Mouse (Mus musculus): ENCODE results near the gene Pdxk.
"Not testable (repeated sequence)": the region's sequence is repeated elsewhere in the genome, so short reads cannot be mapped to it uniquely, and the experiment has no call there.

The Pdxk gene

GRCm38 (mm10) chr10:78464792-78465207, at the start of gene Pdxk:
Gene Pdxk, minus strand, starts transcription at chr10:78464975.
- DNase-seq = peak; percentile 97

GRCm38 (mm10) chr10:78502986-78503733, 38.4 kb upstream of the Pdxk start:
- no peak for DNase-seq

- peak; percentile 69 for DNase-seq
These were observed 22.8 kb upstream of the Pdxk start for GRCm38 (mm10) chr10:78487431-78488086.

- DNase-seq = no peak
These were observed 22.1 kb upstream of the Pdxk start for GRCm38 (mm10) chr10:78486871-78487270.

- not testable (repeated sequence) for DNase-seq
These were observed 20.6 kb upstream of the Pdxk start for GRCm38 (mm10) chr10:78485369-78485768.

GRCm38 (mm10) chr10:78481928-78482499, 17.2 kb upstream of the Pdxk start:
- peak; percentile 32 for DNase-seq

- no peak for DNase-seq
These were observed 16.5 kb upstream of the Pdxk start for GRCm38 (mm10) chr10:78480954-78481927.

GRCm38 (mm10) chr10:78476821-78477220, 12.0 kb upstream of the Pdxk start:
- DNase-seq = no peak

- DNase-seq = no peak
These were observed 10.0 kb upstream of the Pdxk start for GRCm38 (mm10) chr10:78474759-78475158.

GRCm38 (mm10) chr10:78473434-78473833, 8.7 kb upstream of the Pdxk start:
- no peak for DNase-seq

GRCm38 (mm10) chr10:78472046-78472445, 7.3 kb upstream of the Pdxk start:
- DNase-seq = no peak

- DNase-seq = peak; percentile 58
These were observed 6.0 kb upstream of the Pdxk start for GRCm38 (mm10) chr10:78470582-78471313.

GRCm38 (mm10) chr10:78467761-78468310, 3.1 kb upstream of the Pdxk start:
- DNase-seq = no peak

GRCm38 (mm10) chr10:78466647-78467046, 1.9 kb upstream of the Pdxk start:
- DNase-seq = no peak

GRCm38 (mm10) chr10:78465472-78465871, 697 bp upstream of the Pdxk start:
- DNase-seq = no peak

- no peak for DNase-seq
These were observed 479 bp downstream of the Pdxk start for GRCm38 (mm10) chr10:78464201-78464791.

- DNase-seq = no peak
These were observed 1.0 kb downstream of the Pdxk start for GRCm38 (mm10) chr10:78463769-78464167.

GRCm38 (mm10) chr10:78462945-78463768, 1.6 kb downstream of the Pdxk start:
- DNase-seq = no peak

- DNase-seq = no peak
These were observed 3.0 kb downstream of the Pdxk start for GRCm38 (mm10) chr10:78461767-78462166.

GRCm38 (mm10) chr10:78460463-78460862, 4.3 kb downstream of the Pdxk start:
- DNase-seq = no peak
